Mouse (Mus musculus): Measurements from ENCODE around the gene Gramd4.

- TF ChIP-seq CTCF (IDR thresholded peaks at IDR 0.05; ENCODE audit: borderline replicate concordance, insufficient read depth, low read length) (no peak), POLR2A (IDR thresholded peaks at IDR 0.05; ENCODE audit: low read depth, low read length) (no peak)
Measured at GRCm38 (mm10) chr15:86033191-86033841, 24.2 kb upstream of the Gramd4 start, which contains the start of gene Celsr1.

Data from embryonic fibroblast, embryonic 13.5 days (primary cell).